Mouse (Mus musculus) embryonic facial prominence, embryonic 13.5 days (tissue): ENCODE measurements around the gene Olfr1500. TPM values are rescaled to one million over a fixed set of nuclear protein-coding genes. Genes with fewer than 3 reads are reported as not detected.

Experiments used
- polyA plus RNA-seq: library from polyadenylated mRNA; unstranded; fragments of >200 nt; fragmentation: Nextera tagmentation; extraction: Ambion mirVana; gene quantifications from 2 replicates; pipeline ENCODE4 v1.2.1, GENCODE M21; 2015

Olfr1500 gene
- polyA plus RNA-seq, 1 experiment from 2014 or later: not detected

Other genes with a start within 250 kb of the Olfr1500 start
- gene Olfr1484, start 247.0 kb downstream of the Olfr1500 start, polyA plus RNA-seq: not detected in 2 replicates
- not detected in 2 replicates for gene Olfr1487, start 213.1 kb downstream of the Olfr1500 start, polyA plus RNA-seq
- gene Olfr1489, start 198.9 kb downstream of the Olfr1500 start, polyA plus RNA-seq: not detected in 2 replicates
- gene Olfr1490, start 179.4 kb downstream of the Olfr1500 start, polyA plus RNA-seq: not detected in 2 replicates
- gene Olfr1491, start 133.2 kb downstream of the Olfr1500 start, polyA plus RNA-seq: not detected in 2 replicates
- not detected in 2 replicates for gene Olfr1493-ps1, start 107.2 kb downstream of the Olfr1500 start, polyA plus RNA-seq
- not detected in 2 replicates for gene Olfr1494, start 90.8 kb downstream of the Olfr1500 start, polyA plus RNA-seq
- not detected in 2 replicates for gene Olfr1495, start 65.9 kb downstream of the Olfr1500 start, polyA plus RNA-seq
- not detected in 2 replicates for gene Olfr1496, start 52.6 kb downstream of the Olfr1500 start, polyA plus RNA-seq
- not detected in 2 replicates for gene Olfr1497, start 32.3 kb downstream of the Olfr1500 start, polyA plus RNA-seq
- gene Olfr1499, start 11.0 kb downstream of the Olfr1500 start, polyA plus RNA-seq: not detected in 2 replicates
- gene Olfr1501, start 20.2 kb upstream of the Olfr1500 start, polyA plus RNA-seq: not detected in 2 replicates
- gene Olfr1502, start 31.3 kb upstream of the Olfr1500 start, polyA plus RNA-seq: not detected in 2 replicates
- gene Olfr1504, start 67.4 kb upstream of the Olfr1500 start, polyA plus RNA-seq: not detected in 2 replicates
- not detected in 2 replicates for gene Olfr1505, start 83.0 kb upstream of the Olfr1500 start, polyA plus RNA-seq